Mouse (Mus musculus) lung, embryonic 14.5 days (tissue): ENCODE data around the gene Hk2. TPM values are rescaled to one million over a fixed set of nuclear protein-coding genes. Genes with fewer than 3 reads are reported as not detected.
"Not testable (repeated sequence)": the region's sequence is repeated elsewhere in the genome, so short reads cannot be mapped to it uniquely, and the experiment has no call there.

Experiments used
- ATAC-seq: fragments of 200-750 bp; cut with Nextera tagmentation; 2 replicates; pipeline ENCODE4 v1.8.0; 2017; ENCODE audit warnings: mild to moderate bottlenecking, moderate TSS enrichment, moderate library complexity; ENCODE audit not compliant: insufficient read depth
- DNase-seq: peaks from one replicate; pipeline ENCODE4 v3.0.0-alpha.2; 2015
- H3K27ac ChIP-seq: fragments of 300-500 bp; sonication (generic); 2 replicates; pipeline ENCODE4 v1.5.1; 2014; ENCODE audit warnings: low read depth, mild to moderate bottlenecking, moderate library complexity
- H3K27me3 ChIP-seq: fragments of 300-500 bp; sonication (generic); 2 replicates; pipeline ENCODE4 v1.6.1; 2014; ENCODE audit warnings: low read length, control low read depth; ENCODE audit not compliant: insufficient read depth
- H3K36me3 ChIP-seq: fragments of 300-500 bp; sonication (generic); 2 replicates; pipeline ENCODE4 v1.6.1; 2014; ENCODE audit warnings: control low read depth; ENCODE audit not compliant: insufficient read depth
- H3K4me1 ChIP-seq: fragments of 300-500 bp; sonication (generic); 2 replicates; pipeline ENCODE4 v1.6.1; 2014; ENCODE audit warnings: antibody characterized with exemption, control low read depth; ENCODE audit not compliant: insufficient read depth
- H3K4me2 ChIP-seq: fragments of 300-500 bp; sonication (generic); 2 replicates; pipeline ENCODE4 v1.6.1; 2014; ENCODE audit warnings: mild to moderate bottlenecking
- H3K4me3 ChIP-seq: fragments of 300-500 bp; sonication (generic); 2 replicates; pipeline ENCODE4 v1.5.1; 2014; ENCODE audit warnings: low read depth, low read length
- H3K9ac ChIP-seq: fragments of 300-500 bp; sonication (generic); 2 replicates; pipeline ENCODE4 v1.6.1; 2014
- H3K9me3 ChIP-seq: fragments of 300-500 bp; sonication (generic); 2 replicates; pipeline ENCODE4 v1.6.1; 2016; ENCODE audit warnings: low read depth, low read length, control low read depth
- CTCF ChIP-seq: IDR thresholded peaks from 2 replicates; pipeline ENCODE4 v1.5.1; 2016; ENCODE audit warnings: antibody characterized with exemption, low read depth
- WGBS: fragments of 180-500 bp; shearing (Covaris S2); extraction: QIAGEN DNeasy Blood & Tissue Kit; methylation state at CpG from one replicate; pipeline ENCODE4 v1.1.7; 2014; 5-methylcytosine and 5-hydroxymethylcytosine counted together
- polyA plus RNA-seq: library from polyadenylated mRNA; unstranded; fragments of >200 nt; fragmentation: Nextera tagmentation; extraction: Ambion mirVana; gene quantifications from 2 replicates; pipeline ENCODE4 v1.2.1, GENCODE M21; 2014

Hk2 gene
- polyA plus RNA-seq, 1 experiment from 2014 or later = 22.4 TPM

- Histone ChIP-seq H3K9me3 (no peaks in the 10 kb centered on the region), H3K4me3 (no peak overlapping the region), H3K4me1 (peaks cover 3% of the 10 kb centered on the region; the same call in 1 of the 2 replicates), H3K27ac (no peak overlapping the region), H3K36me3 (no peaks in the 10 kb centered on the region), H3K27me3 (no peaks in the 10 kb centered on the region), H3K4me2 (no peak overlapping the region), H3K9ac (no peak overlapping the region)
- DNase-seq (no peak), ATAC-seq (no peak)
- no peak for TF ChIP-seq CTCF
- 78% methylated on average over 3 of the region's 3 CpGs for WGBS
These were observed 77.5 kb downstream of the Hk2 start for GRCm38 (mm10) chr6:82696736-82697135.

- Histone ChIP-seq H3K4me1 (peaks cover 3% of the 10 kb centered on the region; the same call in 1 of the 2 replicates), H3K9me3 (no peaks in the 10 kb centered on the region), H3K4me3 (no peak overlapping the region), H3K9ac (no peak overlapping the region), H3K27ac (no peak overlapping the region), H3K36me3 (no peaks in the 10 kb centered on the region), H3K4me2 (0 out of 2 replicates have a peak overlapping the region, but pooled peaks have one; percentile 15), H3K27me3 (no peaks in the 10 kb centered on the region)
- ATAC-seq = no peak
- 51% methylated on average over 13 of the region's 13 CpGs for WGBS
- peak; percentile 13 for DNase-seq
- no peak for TF ChIP-seq CTCF
These were observed 79.6 kb downstream of the Hk2 start for GRCm38 (mm10) chr6:82694668-82695067.

GRCm38 (mm10) chr6:82689474-82689873, 84.8 kb downstream of the Hk2 start:
- H3K27ac ChIP-seq = no peak overlapping the region
- no peak for DNase-seq
- H3K9me3 ChIP-seq = no peaks in the 10 kb centered on the region
- no peaks in the 10 kb centered on the region for H3K4me1 ChIP-seq
- TF ChIP-seq CTCF = no peak
- no peak overlapping the region for H3K9ac ChIP-seq
- no peaks in the 10 kb centered on the region for H3K36me3 ChIP-seq
- no peak overlapping the region for H3K4me2 ChIP-seq
- H3K4me3 ChIP-seq = no peak overlapping the region
- no peaks in the 10 kb centered on the region for H3K27me3 ChIP-seq
- ATAC-seq = no peak
- WGBS = 70% methylated on average over 4 of the region's 4 CpGs

DNA sequence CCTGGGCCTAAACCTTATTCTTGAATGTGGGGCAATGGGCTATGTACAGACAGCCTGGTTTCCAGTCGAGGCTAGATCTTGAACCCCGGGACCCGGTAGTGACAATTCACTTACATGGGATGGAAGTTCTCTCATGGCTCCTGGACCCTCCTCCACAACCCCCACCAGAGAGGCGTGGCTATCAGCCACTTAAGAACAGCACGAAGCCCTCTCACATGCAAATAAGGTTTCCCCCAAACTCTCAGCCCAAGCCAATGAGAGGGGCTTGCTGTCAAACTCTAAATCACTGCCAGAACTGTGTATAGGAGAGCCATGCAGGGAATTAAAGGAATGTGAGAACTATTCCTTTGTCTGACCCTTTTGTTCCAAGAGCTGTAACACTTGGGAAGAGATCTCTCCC, 85.7 kb downstream of the Hk2 start:
- not testable (repeated sequence) for H3K4me2 ChIP-seq, H3K9me3 ChIP-seq, H3K27me3 ChIP-seq, H3K4me1 ChIP-seq, H3K9ac ChIP-seq, DNase-seq, H3K36me3 ChIP-seq, H3K27ac ChIP-seq, ATAC-seq, H3K4me3 ChIP-seq
- 54% methylated on average over 5 of the region's 5 CpGs for WGBS

- Histone ChIP-seq H3K27ac (no peak overlapping the region), H3K9me3 (no peaks in the 10 kb centered on the region), H3K4me1 (no peaks in the 10 kb centered on the region), H3K9ac (no peak overlapping the region), H3K36me3 (no peaks in the 10 kb centered on the region), H3K4me3 (no peak overlapping the region), H3K27me3 (no peaks in the 10 kb centered on the region), H3K4me2 (no peak overlapping the region)
- no peak for TF ChIP-seq CTCF
- DNase-seq (no peak), ATAC-seq (no peak)
These were observed 90.1 kb downstream of the Hk2 start for GRCm38 (mm10) chr6:82684136-82684535.

- H3K4me2 ChIP-seq, H3K9ac ChIP-seq, DNase-seq, ATAC-seq, H3K4me1 ChIP-seq, H3K27me3 ChIP-seq, H3K4me3 ChIP-seq, H3K27ac ChIP-seq, H3K36me3 ChIP-seq, H3K9me3 ChIP-seq: not testable (repeated sequence)
- 72% methylated on average over 2 of the region's 2 CpGs for WGBS
These were observed 95.0 kb downstream of the Hk2 start for GRCm38 (mm10) chr6:82679286-82679685.

DNA sequence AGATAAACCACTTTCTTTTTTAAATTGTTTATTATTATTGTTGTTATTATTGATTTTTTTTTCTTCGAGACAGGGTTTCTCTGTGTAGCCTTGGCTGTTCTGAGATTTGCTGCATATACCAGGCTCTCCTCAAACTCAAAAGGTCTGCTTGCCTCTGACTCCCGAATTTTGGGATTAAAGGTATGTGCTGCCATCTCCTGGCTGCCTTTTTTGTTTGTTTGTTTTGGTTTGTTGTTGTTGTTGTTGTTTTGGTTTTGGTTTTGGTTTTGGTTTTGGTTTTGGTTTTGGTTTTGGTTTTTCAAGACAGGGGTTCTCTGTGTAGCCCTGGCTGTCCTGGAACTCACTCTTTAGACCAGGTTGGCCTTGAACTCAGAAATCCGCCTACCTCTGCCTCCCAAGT, 96.6 kb downstream of the Hk2 start:
- H3K27me3 ChIP-seq, H3K4me2 ChIP-seq, H3K4me3 ChIP-seq, H3K9me3 ChIP-seq, H3K36me3 ChIP-seq, DNase-seq, H3K4me1 ChIP-seq, ATAC-seq, H3K27ac ChIP-seq, H3K9ac ChIP-seq: not testable (repeated sequence)
- WGBS = 75% methylated on average over 3 of the region's 3 CpGs

Other genes starting within 250 kb of the Hk2 start
- gene Pole4, start 69.1 kb downstream of the Hk2 start, polyA plus RNA-seq = 116 and 119 TPM in 2 replicates
- 8.5 and 10.0 TPM in 2 replicates for gene Sema4f, start 165.3 kb upstream of the Hk2 start, polyA plus RNA-seq
- 1.1 TPM in 2 replicates for gene M1ap, start 172.4 kb upstream of the Hk2 start, polyA plus RNA-seq